Mouse (Mus musculus) midbrain, embryonic 12.5 days (tissue): ENCODE results near the gene Hbq1b. TPM values are rescaled to one million over a fixed set of nuclear protein-coding genes. Genes with fewer than 3 reads are reported as not detected.
"Not testable (repeated sequence)": the region's sequence is repeated elsewhere in the genome, so short reads cannot be mapped to it uniquely, and the experiment has no call there.

Experiments
- ATAC-seq: fragments of 200-750 bp; cut with Nextera tagmentation; 2 replicates; pipeline ENCODE4 v1.8.0; 2017; ENCODE audit warnings: low read depth, moderate TSS enrichment, moderate library complexity; ENCODE audit not compliant: low FRiP score
- H3K27ac ChIP-seq: fragments of 300-500 bp; sonication (generic); replicated peaks from 2 replicates; pipeline ENCODE4 v1.5.1; 2016; ENCODE audit warnings: mild to moderate bottlenecking
- H3K27me3 ChIP-seq: fragments of 300-500 bp; sonication (generic); 2 replicates; pipeline ENCODE4 v1.6.1; 2016; ENCODE audit warnings: mild to moderate bottlenecking
- H3K36me3 ChIP-seq: fragments of 300-500 bp; sonication (generic); 2 replicates; pipeline ENCODE4 v1.6.1; 2016
- H3K4me1 ChIP-seq: fragments of 300-500 bp; sonication (generic); 2 replicates; pipeline ENCODE4 v1.6.1; 2016
- H3K4me2 ChIP-seq: fragments of 300-500 bp; sonication (generic); replicated peaks from 2 replicates; pipeline ENCODE4 v1.6.1; 2016; ENCODE audit warnings: mild to moderate bottlenecking, moderate library complexity
- H3K4me3 ChIP-seq: fragments of 300-500 bp; sonication (generic); 2 replicates; pipeline ENCODE4 v1.5.1; 2016; ENCODE audit warnings: mild to moderate bottlenecking
- H3K9ac ChIP-seq: fragments of 300-500 bp; sonication (generic); replicated peaks from 2 replicates; pipeline ENCODE4 v1.6.1; 2016; ENCODE audit warnings: mild to moderate bottlenecking, moderate library complexity
- H3K9me3 ChIP-seq: fragments of 300-500 bp; sonication (generic); 2 replicates; pipeline ENCODE4 v1.6.1; 2016; ENCODE audit warnings: mild to moderate bottlenecking
- WGBS: fragments of 180-500 bp; shearing (Covaris S2); methylation state at CpG from one replicate; pipeline ENCODE4 v1.1.7; 2016; 5-methylcytosine and 5-hydroxymethylcytosine counted together
- polyA plus RNA-seq: library from polyadenylated mRNA; unstranded; fragments of >200 nt; fragmentation: Nextera tagmentation; extraction: Ambion mirVana; gene quantifications from 2 replicates; pipeline ENCODE4 v1.2.1, GENCODE M21; 2016

The Hbq1b gene
- polyA plus RNA-seq = 3.4 and 4.3 TPM in 2 replicates

DNA sequence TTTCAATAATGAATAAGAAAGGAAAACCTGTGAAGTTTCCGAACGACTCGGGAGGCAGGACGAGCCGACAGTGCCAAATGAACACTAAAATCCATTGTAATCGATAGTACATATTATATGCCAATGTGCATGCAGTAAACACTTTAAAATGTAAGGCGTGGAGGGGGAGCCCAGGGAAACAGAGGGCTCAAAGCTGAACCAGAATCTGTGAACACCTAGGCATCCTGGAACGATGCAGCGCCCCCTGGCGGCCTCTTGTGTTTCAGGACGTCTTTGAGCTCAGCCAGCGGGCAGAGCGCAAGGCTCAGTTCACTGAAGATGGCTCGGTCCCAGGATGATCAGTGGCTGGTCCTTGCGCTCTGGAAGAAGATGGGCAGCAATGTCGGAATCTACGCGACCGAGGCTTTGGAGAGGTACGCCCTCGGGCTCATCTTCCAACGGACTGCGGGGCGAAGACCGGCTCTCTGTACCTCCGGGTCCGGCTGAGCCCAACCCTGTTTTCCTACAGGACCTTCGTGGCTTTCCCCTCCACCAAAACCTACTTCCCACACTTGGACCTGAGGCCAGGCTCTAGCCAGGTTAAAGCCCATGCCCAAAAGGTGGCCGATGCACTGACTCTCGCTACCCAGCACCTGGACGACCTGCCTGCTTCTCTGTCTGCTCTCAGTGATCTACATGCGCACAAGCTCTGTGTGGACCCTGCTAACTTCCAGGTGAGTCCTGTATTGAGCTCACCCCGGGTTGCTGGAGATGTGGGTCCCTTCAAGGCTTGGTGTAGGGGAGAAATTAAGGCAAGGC is at the start of gene Hbq1b:
TSS of gene Hbq1b (plus strand) at position 271 of the 798 bp plus-strand sequence.
- peak within 1 kb of the TSS; percentile 27; the same call in 1 of the 2 replicates for H3K4me3 ChIP-seq
- H3K27ac ChIP-seq, H3K9ac ChIP-seq, H3K4me1 ChIP-seq, H3K36me3 ChIP-seq, H3K9me3 ChIP-seq: not testable (repeated sequence)
- 25% methylated on average over 32 of the region's 33 CpGs for WGBS
- ATAC-seq = peak; percentile 72; the same call in 1 of the 2 replicates
- peaks cover 14% of the 10 kb centered on the region for H3K27me3 ChIP-seq
- H3K4me2 ChIP-seq = peak within 1 kb of the TSS; percentile 49

DNA sequence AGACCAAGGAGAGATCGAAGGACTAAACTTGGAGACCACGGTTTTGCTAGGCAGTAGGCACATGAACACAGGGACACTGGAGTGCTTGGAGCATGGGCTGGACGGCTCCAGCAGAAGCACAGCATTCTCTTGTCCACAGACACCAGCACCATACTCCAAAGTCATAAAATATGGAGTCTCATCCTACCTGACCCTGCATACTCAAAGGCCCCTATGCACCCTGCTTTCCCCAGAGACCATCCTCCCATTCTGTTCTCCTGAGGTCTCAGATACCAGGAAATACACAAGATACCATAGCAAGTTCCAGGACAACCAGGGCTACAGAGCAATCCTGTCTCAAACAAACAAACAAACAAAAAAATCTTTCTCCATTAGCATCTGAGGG is 49.4 kb upstream of the Hbq1b start:
- no peak overlapping the region for H3K4me3 ChIP-seq
- peaks cover 63% of the 10 kb centered on the region for H3K36me3 ChIP-seq
- no peaks in the 10 kb centered on the region; the same call in 1 of the 2 replicates for H3K4me1 ChIP-seq
- H3K4me2 ChIP-seq = no peak overlapping the region
- H3K27me3 ChIP-seq = no peaks in the 10 kb centered on the region
- H3K9ac ChIP-seq = no peak overlapping the region
- no peaks in the 10 kb centered on the region for H3K9me3 ChIP-seq
- no peak for ATAC-seq
- H3K27ac ChIP-seq = no peak overlapping the region
- 88% methylated on average over 3 of the region's 3 CpGs for WGBS

DNA sequence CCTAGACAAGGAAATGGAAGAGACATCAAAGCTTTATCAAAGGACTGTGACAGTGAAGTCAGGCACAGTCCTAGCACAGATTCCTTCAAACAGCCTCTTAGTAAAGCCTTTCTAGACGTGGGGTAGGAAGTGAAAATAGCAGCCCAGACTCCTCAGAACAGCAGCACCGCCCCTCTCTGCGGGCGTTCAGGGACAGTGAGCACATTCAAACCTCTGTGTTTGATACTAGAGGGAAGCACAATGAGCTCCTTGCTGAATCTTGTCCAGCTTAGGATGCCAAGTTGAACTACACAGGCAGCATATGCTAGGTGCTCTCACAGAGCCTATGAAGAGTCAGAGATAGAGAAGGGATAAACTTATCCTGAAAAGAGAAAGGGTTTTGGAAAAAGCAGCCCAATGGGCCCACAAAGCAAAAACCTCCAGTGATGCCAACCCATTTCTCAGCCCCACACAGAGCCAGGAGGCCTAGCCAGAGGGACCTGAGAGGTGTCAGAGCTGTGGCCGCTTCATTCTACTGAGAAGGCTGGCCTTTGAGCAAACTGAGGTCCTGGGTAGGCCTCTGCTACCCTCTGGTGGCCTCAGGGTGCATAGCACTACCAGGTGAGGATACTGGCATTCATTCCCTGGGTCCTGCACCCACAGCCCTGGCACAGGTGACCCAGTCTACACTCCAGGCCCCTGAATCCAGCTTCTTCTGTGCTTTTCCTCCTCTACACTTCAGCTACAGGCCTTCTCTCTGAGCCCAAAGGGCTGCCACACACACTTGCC is 48.5 kb upstream of the Hbq1b start:
- WGBS = 61% methylated on average over 5 of the region's 5 CpGs
- Histone ChIP-seq H3K9ac (no peak overlapping the region), H3K36me3 (peaks cover 61% of the 10 kb centered on the region), H3K9me3 (no peaks in the 10 kb centered on the region), H3K27me3 (no peaks in the 10 kb centered on the region), H3K4me2 (no peak overlapping the region), H3K4me3 (no peak overlapping the region), H3K27ac (no peak overlapping the region), H3K4me1 (no peaks in the 10 kb centered on the region; the same call in 1 of the 2 replicates)
- ATAC-seq = peak; percentile 41; the same call in 1 of the 2 replicates

DNA sequence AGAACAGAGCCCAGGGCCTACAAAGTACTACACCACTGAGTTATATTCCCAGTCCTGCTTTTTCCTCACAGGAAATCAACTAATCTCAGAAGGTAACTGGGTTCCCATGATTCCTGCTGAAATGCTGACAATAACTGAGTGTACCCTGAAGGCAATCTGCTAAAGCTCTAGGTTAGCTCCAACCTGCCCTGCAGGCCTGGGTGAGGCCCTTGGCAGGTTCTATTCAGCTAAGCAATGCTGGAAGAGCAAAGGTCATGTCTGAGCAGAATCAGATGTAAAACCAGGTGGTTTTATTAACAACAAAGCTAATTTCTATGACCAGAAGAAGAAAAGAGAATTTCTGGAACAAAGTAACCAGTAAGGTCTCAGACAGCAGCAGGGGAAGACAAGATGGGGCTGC is 45.4 kb upstream of the Hbq1b start:
- H3K9me3 ChIP-seq = no peaks in the 10 kb centered on the region
- no peaks in the 10 kb centered on the region; the same call in 1 of the 2 replicates for H3K4me1 ChIP-seq
- ATAC-seq = no peak
- H3K4me2 ChIP-seq = no peak overlapping the region
- no peak overlapping the region for H3K9ac ChIP-seq
- no peak overlapping the region for H3K4me3 ChIP-seq
- H3K27me3 ChIP-seq = no peaks in the 10 kb centered on the region
- no peak overlapping the region for H3K27ac ChIP-seq
- peaks cover 74% of the 10 kb centered on the region for H3K36me3 ChIP-seq

DNA sequence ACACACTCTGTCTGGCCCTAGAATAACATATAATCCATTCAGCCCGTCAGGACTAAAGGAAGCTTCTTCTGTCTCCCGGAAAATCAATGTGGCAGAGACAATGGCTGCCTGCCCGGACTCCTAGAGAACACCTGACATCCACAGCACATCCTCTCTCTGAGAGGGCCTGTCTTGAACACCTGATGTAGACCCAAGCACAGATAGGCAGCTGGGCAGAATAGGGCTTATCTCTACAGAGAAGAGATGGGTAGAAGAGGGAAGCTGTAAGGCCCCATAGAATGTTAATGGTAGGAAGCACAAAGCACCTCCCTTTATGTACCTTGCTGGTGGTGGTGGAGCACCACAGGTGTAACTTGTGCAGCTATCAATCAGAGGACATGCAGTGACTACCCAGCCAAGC is 44.6 kb upstream of the Hbq1b start:
- Histone ChIP-seq H3K4me1 (no peaks in the 10 kb centered on the region), H3K27ac (no peak overlapping the region), H3K4me2 (no peak overlapping the region), H3K4me3 (no peak overlapping the region), H3K9me3 (no peaks in the 10 kb centered on the region), H3K36me3 (peaks cover 76% of the 10 kb centered on the region), H3K9ac (no peak overlapping the region), H3K27me3 (no peaks in the 10 kb centered on the region)
- 85% methylated on average over 3 of the region's 3 CpGs for WGBS
- ATAC-seq = no peak

DNA sequence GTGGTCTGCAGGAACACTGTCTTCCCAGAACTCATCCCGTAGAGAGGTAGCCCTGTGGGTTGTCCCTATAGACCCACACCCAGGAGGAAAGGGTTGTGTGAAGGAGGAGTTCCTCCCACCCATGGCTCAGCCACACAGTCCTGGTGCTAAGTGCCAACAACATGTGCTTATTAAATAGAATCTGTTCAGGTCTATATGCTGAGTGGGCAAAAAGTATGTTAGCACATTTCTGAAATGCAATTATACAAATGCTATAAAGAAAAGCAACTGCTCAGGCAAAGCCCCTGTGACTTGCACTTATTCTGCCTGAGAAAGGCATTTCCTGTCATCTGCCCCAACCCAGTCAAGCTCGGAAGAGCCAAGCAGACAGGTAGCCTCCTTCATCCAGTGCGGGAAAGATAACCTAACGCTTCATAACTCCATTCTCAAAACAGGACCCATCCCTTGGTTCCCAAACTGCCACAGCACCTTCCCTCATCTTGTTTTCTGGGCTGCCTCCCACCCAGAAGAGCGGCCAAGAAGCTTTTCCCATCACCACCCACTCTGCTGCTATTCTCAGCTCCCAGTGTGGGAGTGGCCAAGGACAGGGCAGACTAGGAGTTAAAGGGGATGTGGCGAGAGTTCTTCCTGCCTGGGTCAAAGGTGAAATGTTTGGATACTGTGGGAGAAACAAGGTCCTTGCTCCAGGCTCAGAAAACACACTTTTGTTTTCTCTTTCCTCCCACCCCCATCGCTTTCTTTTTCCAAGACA is 43.4 kb upstream of the Hbq1b start:
- H3K4me1 ChIP-seq = no peaks in the 10 kb centered on the region
- no peak overlapping the region for H3K27ac ChIP-seq
- H3K4me2 ChIP-seq = no peak overlapping the region
- no peak for ATAC-seq
- H3K4me3 ChIP-seq = no peak overlapping the region
- H3K36me3 ChIP-seq = peaks cover 83% of the 10 kb centered on the region
- no peaks in the 10 kb centered on the region for H3K27me3 ChIP-seq
- H3K9me3 ChIP-seq = no peaks in the 10 kb centered on the region
- WGBS = 75% methylated on average over 7 of the region's 7 CpGs
- H3K9ac ChIP-seq = no peak overlapping the region

DNA sequence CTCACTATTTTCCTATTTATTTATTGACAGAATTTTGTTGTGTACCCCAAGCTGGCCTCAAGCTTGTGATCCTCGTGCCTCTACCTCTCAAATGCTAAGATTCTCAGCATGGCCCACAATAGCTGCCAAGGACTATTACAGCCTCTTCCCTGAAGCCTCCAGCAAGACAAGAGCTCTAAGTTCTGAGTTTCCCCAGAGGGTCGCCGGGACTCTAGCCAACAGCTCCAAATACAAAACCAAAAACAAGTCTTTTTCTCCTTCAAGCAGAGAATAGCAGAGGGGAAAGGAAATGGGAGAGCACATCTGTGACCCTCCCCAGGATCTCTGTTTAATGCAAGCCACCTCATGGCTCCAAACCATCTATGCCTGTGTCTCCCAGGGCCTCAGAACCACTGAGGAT is 42.7 kb upstream of the Hbq1b start:
- H3K36me3 ChIP-seq = peaks cover 83% of the 10 kb centered on the region

DNA sequence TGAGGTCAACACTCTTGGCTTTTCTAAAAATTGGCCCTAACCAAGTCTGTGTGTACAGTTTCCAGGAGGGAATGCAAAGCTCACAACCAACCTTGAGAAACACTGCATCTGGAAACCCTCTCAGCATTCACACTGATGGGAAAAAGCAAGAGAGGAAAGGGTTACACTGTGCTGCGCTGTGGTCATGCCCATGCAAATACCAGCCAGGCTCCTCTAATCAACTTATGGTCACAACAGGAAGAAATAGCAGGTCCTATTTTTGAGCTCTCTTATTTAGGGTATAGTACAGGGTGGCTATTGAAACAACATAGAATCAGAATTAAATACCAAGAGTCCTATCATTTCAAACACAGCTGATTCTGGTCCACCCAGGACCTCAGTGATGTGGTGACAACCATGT is 42.1 kb upstream of the Hbq1b start:
- peaks cover 84% of the 10 kb centered on the region for H3K36me3 ChIP-seq
- ATAC-seq = no peak
- H3K4me3 ChIP-seq = no peak overlapping the region

More for the DNA sequence above, 42.7 kb upstream of the Hbq1b start:
- no peak overlapping the region for H3K4me2 ChIP-seq
- ATAC-seq = no peak
- no peak overlapping the region for H3K4me3 ChIP-seq
- no peaks in the 10 kb centered on the region for H3K9me3 ChIP-seq
- WGBS = 83% methylated on average over 3 of the region's 3 CpGs
- no peak overlapping the region for H3K9ac ChIP-seq
- H3K4me1 ChIP-seq = no peaks in the 10 kb centered on the region
- H3K27ac ChIP-seq = 0 out of 2 replicates have a peak overlapping the region, but pooled peaks have one; percentile 30
- H3K27me3 ChIP-seq = no peaks in the 10 kb centered on the region

DNA sequence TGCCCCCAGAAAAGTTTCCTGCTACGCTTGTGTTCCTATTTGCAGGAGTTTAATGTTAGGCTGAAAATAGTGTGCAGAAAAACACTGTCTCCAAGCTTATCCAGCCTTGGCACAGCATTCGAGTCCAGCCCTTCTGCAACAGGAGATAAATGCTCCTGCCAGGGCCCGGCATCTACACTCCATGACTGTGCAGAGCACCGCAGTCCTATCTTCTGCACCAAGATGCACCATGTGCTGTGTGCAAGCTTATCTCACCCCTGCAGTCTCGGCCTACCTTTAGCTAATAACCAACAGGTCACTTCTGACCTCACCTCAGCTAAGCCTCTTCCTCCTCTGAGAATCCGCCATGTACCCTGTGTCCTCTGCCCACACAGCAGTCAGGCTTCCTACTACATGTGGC is 41.2 kb upstream of the Hbq1b start:
- Histone ChIP-seq H3K4me2 (no peak overlapping the region), H3K9ac (no peak overlapping the region), H3K9me3 (no peaks in the 10 kb centered on the region), H3K4me3 (no peak overlapping the region), H3K36me3 (peaks cover 84% of the 10 kb centered on the region), H3K27me3 (no peaks in the 10 kb centered on the region), H3K4me1 (no peaks in the 10 kb centered on the region), H3K27ac (no peak overlapping the region)
- WGBS = 89% methylated on average over 6 of the region's 6 CpGs
- no peak for ATAC-seq

More for the DNA sequence above, 42.1 kb upstream of the Hbq1b start:
- Histone ChIP-seq H3K9ac (no peak overlapping the region), H3K4me1 (no peaks in the 10 kb centered on the region), H3K4me2 (no peak overlapping the region), H3K27me3 (no peaks in the 10 kb centered on the region), H3K9me3 (no peaks in the 10 kb centered on the region), H3K27ac (0 out of 2 replicates have a peak overlapping the region, but pooled peaks have one; percentile 30)
- 91% methylated on average over 1 of the region's 1 CpGs for WGBS

DNA sequence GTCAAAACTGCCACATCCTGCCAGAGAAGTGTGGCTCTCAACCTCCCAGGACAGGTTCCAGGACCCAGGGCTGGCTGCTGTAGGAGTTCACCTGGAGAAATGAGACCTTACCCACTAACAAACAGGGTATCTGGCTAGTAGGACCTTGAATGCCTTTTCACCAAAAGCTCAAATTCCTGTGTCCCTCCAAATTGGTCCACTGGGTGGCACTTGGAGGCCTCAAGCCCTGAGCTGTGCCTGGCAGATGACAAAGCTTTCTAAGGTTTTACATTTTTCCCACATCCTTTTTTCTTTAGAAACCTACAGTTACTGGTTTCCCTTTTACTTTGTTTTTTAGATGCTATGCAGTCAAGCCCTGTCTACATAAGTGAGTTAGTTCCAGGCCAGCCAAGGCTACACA is 39.7 kb upstream of the Hbq1b start:
- H3K9ac ChIP-seq = no peak overlapping the region
- no peaks in the 10 kb centered on the region for H3K4me1 ChIP-seq
- no peak for ATAC-seq
- no peak overlapping the region for H3K4me3 ChIP-seq
- no peak overlapping the region for H3K4me2 ChIP-seq
- H3K36me3 ChIP-seq = peaks cover 72% of the 10 kb centered on the region
- H3K9me3 ChIP-seq = no peaks in the 10 kb centered on the region
- no peaks in the 10 kb centered on the region for H3K27me3 ChIP-seq
- no peak overlapping the region for H3K27ac ChIP-seq

DNA sequence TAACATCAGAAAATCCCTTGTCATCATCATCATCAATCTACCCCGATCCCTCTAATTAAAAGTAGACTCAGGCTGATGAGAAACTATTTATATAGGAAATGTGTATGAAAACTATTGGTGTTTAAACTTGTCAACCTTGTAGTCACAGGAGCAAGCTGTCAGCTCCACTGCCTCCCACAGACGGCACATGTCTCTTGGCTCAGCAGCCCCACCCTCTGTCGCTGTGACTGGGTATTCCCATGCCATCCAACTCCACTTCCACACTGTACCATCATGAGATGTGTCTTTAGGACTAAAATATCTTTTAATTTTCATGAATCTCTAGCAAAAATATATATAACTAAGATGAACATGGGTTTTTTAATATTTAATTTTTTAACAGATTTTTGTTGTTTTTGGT is 38.4 kb upstream of the Hbq1b start:
- Histone ChIP-seq H3K9ac (no peak overlapping the region), H3K4me2 (no peak overlapping the region), H3K36me3 (peaks cover 71% of the 10 kb centered on the region), H3K4me3 (no peak overlapping the region), H3K27me3 (no peaks in the 10 kb centered on the region), H3K4me1 (no peaks in the 10 kb centered on the region), H3K27ac (no peak overlapping the region), H3K9me3 (no peaks in the 10 kb centered on the region)
- no peak for ATAC-seq
- 92% methylated on average over 3 of the region's 3 CpGs for WGBS
